Mouse (Mus musculus) stomach, embryonic 16.5 days (tissue): ENCODE results near the gene Zmynd10. TPM values are rescaled to one million over a fixed set of nuclear protein-coding genes. Genes with fewer than 3 reads are reported as not detected.
"Not testable (repeated sequence)": the region's sequence is repeated elsewhere in the genome, so short reads cannot be mapped to it uniquely, and the experiment has no call there.

Experiments used
- ATAC-seq: fragments of 200-750 bp; cut with Nextera tagmentation; 2 replicates; pipeline ENCODE4 v1.8.0; 2017; ENCODE audit warnings: moderate number of reproducible peaks, moderate TSS enrichment; ENCODE audit not compliant: insufficient read depth, low FRiP score
- H3K27ac ChIP-seq: fragments of 300-500 bp; sonication (generic); 2 replicates; pipeline ENCODE4 v1.5.1; 2014; ENCODE audit warnings: low read length
- H3K27me3 ChIP-seq: fragments of 300-500 bp; sonication (generic); 2 replicates; pipeline ENCODE4 v1.6.1; 2014; ENCODE audit warnings: low read length, control low read depth, mixed read lengths; ENCODE audit not compliant: control insufficient read depth, insufficient read depth
- H3K36me3 ChIP-seq: fragments of 300-500 bp; sonication (generic); 2 replicates; pipeline ENCODE4 v1.6.1; 2014; ENCODE audit warnings: low read length; ENCODE audit not compliant: control insufficient read depth, insufficient read depth
- H3K4me1 ChIP-seq: fragments of 300-500 bp; sonication (generic); 2 replicates; pipeline ENCODE4 v1.6.1; 2014; ENCODE audit warnings: low read length, control low read depth, mixed read lengths; ENCODE audit not compliant: control insufficient read depth, insufficient read depth
- H3K4me2 ChIP-seq: fragments of 300-500 bp; sonication (generic); 2 replicates; pipeline ENCODE4 v1.6.1; 2014; ENCODE audit warnings: low read depth, low read length, mixed read lengths
- H3K4me3 ChIP-seq: fragments of 300-500 bp; sonication (generic); replicated peaks from 2 replicates; pipeline ENCODE4 v1.5.1; 2014; ENCODE audit warnings: mild to moderate bottlenecking, low read length
- H3K9ac ChIP-seq: fragments of 300-500 bp; sonication (generic); 2 replicates; pipeline ENCODE4 v1.6.1; 2014; ENCODE audit warnings: low read length
- H3K9me3 ChIP-seq: fragments of 300-500 bp; sonication (generic); replicated peaks from 2 replicates; pipeline ENCODE4 v1.6.1; 2016; ENCODE audit warnings: low read length, control low read depth; ENCODE audit not compliant: control insufficient read depth
- WGBS: fragments of 180-500 bp; shearing (Covaris S2); extraction: QIAGEN DNeasy Blood & Tissue Kit; methylation state at CpG from one replicate; pipeline ENCODE4 v1.1.7; 2014; 5-methylcytosine and 5-hydroxymethylcytosine counted together
- polyA plus RNA-seq: library from polyadenylated mRNA; unstranded; fragments of >200 nt; fragmentation: Nextera tagmentation; extraction: Ambion mirVana; gene quantifications from 2 replicates; pipeline ENCODE4 v1.2.1, GENCODE M21; 2015

Gene Zmynd10
- polyA plus RNA-seq, 1 experiment from 2014 or later = 0.76 TPM

- Histone ChIP-seq H3K9me3 (no peaks in the 10 kb centered on the region), H3K4me2 (peak within 1 kb of the TSS; percentile 85), H3K4me1 (peaks cover 28% of the 10 kb centered on the region), H3K27me3 (no peaks in the 10 kb centered on the region), H3K27ac (peak within 1 kb of the TSS; percentile 58), H3K9ac (peak within 1 kb of the TSS; percentile 89), H3K4me3 (peak within 1 kb of the TSS; percentile 95), H3K36me3 (peaks cover 39% of the 10 kb centered on the region)
- peak; percentile 94 for ATAC-seq
- 0% methylated on average over 46 of the region's 46 CpGs for WGBS
Observed at GRCm38 (mm10) chr9:107563029-107563581, 16.0 kb downstream of the Zmynd10 start, which contains the start of gene Tusc2. Gene Tusc2 (plus strand): TSS chr9:107563255.

DNA sequence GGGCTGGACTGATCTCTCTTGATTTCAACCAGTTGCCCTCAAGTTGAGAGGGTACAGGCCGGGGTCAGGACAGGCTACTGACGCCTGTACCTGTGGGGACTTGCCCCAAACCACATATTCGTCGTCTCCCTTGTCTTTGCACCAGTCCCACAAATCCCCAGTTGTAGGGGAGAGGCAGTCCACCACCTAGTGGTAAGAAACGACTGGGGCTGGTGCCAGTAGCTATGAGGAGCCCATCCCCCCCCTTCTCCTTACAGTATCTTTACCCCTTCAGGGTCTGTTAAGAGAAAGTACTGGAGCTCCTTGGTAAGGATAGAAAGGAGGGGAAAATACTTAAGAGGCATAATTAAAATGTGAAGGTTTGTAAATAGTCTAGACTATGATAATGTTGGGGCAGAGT is 18.5 kb downstream of the Zmynd10 start:
- H3K9ac ChIP-seq = 0 out of 2 replicates have a peak overlapping the region, but pooled peaks have one; percentile 4

GRCm38 (mm10) chr9:107566041-107566709 is 19.1 kb downstream of the Zmynd10 start:
- no peak overlapping the region for H3K4me3 ChIP-seq
- peak overlapping the region; percentile 89 for H3K27ac ChIP-seq

More for the DNA sequence above, 18.5 kb downstream of the Zmynd10 start:
- H3K27ac ChIP-seq = peak overlapping the region; percentile 89; the same call in 1 of the 2 replicates
- WGBS = 47% methylated on average over 5 of the region's 5 CpGs
- not testable (repeated sequence) for H3K9me3 ChIP-seq, H3K4me3 ChIP-seq, ATAC-seq, H3K27me3 ChIP-seq
- H3K4me1 ChIP-seq = peaks cover 41% of the 10 kb centered on the region
- H3K36me3 ChIP-seq = peaks cover 19% of the 10 kb centered on the region
- H3K4me2 ChIP-seq = peak overlapping the region; percentile 90; the same call in 1 of the 2 replicates

GRCm38 (mm10) chr9:107566855-107567254 is 19.8 kb downstream of the Zmynd10 start:
- peaks cover 53% of the 10 kb centered on the region for H3K4me1 ChIP-seq
- peak overlapping the region; percentile 89 for H3K27ac ChIP-seq
- ATAC-seq = no peak

More at GRCm38 (mm10) chr9:107566041-107566709, 19.1 kb downstream of the Zmynd10 start:
- no peak for ATAC-seq
- Histone ChIP-seq H3K4me2 (peak overlapping the region; percentile 90; the same call in 1 of the 2 replicates), H3K4me1 (peaks cover 47% of the 10 kb centered on the region), H3K9ac (no peak overlapping the region), H3K36me3 (peaks cover 13% of the 10 kb centered on the region), H3K9me3 (no peaks in the 10 kb centered on the region), H3K27me3 (no peaks in the 10 kb centered on the region)
- WGBS = 48% methylated on average over 15 of the region's 15 CpGs

GRCm38 (mm10) chr9:107567702-107568319 is 20.7 kb downstream of the Zmynd10 start, which contains the start of gene Hyal2:
Gene Hyal2 (plus strand): TSS chr9:107567945.
- Histone ChIP-seq H3K4me1 (peaks cover 49% of the 10 kb centered on the region), H3K27ac (peak within 1 kb of the TSS; percentile 89), H3K4me2 (peak within 1 kb of the TSS; percentile 90), H3K36me3 (peaks cover 7% of the 10 kb centered on the region; the same call in 1 of the 2 replicates), H3K9ac (peak within 1 kb of the TSS; percentile 89), H3K9me3 (no peaks in the 10 kb centered on the region), H3K27me3 (no peaks in the 10 kb centered on the region), H3K4me3 (peak within 1 kb of the TSS; percentile 92)
- ATAC-seq = no peak
- WGBS = 6% methylated on average over 18 of the region's 18 CpGs

More at GRCm38 (mm10) chr9:107566855-107567254, 19.8 kb downstream of the Zmynd10 start:
- 45% methylated on average over 3 of the region's 3 CpGs for WGBS
- peak overlapping the region; percentile 34; the same call in 1 of the 2 replicates for H3K9ac ChIP-seq
- no peaks in the 10 kb centered on the region for H3K27me3 ChIP-seq
- H3K36me3 ChIP-seq = peaks cover 7% of the 10 kb centered on the region
- peak overlapping the region; percentile 90; the same call in 1 of the 2 replicates for H3K4me2 ChIP-seq
- no peak overlapping the region for H3K4me3 ChIP-seq
- no peaks in the 10 kb centered on the region for H3K9me3 ChIP-seq

- peak overlapping the region; percentile 89 for H3K9ac ChIP-seq
- peak overlapping the region; percentile 89 for H3K27ac ChIP-seq
- H3K9me3 ChIP-seq = no peaks in the 10 kb centered on the region
- peak overlapping the region; percentile 92 for H3K4me3 ChIP-seq
- no peaks in the 10 kb centered on the region for H3K27me3 ChIP-seq
- peaks cover 13% of the 10 kb centered on the region for H3K36me3 ChIP-seq
- peak; percentile 84 for ATAC-seq
- H3K4me1 ChIP-seq = peaks cover 48% of the 10 kb centered on the region
- peak overlapping the region; percentile 90 for H3K4me2 ChIP-seq
- under 1% methylated on average over 41 of the region's 41 CpGs for WGBS
Observed at GRCm38 (mm10) chr9:107568331-107569261, 21.5 kb downstream of the Zmynd10 start.

DNA sequence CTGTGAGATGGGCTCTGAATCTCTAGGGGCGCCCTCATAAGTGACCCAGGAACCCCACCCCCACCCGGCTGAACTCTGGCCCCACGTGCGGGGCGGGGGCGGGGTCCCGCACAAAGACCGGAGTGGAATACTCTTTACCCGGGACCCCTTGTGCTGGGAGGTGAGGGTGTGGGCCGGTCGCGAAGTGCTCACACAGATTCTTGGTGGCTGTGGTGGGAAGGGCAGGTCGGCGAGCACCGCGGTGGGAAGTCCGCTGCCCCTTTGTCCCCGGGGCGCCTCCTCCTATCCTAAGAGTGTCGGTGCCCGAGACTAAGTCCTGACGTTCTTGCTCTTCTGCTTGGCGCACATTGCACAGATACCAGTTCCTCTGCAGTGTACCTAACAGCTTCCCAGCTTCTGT is 22.2 kb downstream of the Zmynd10 start:
- 0% methylated on average over 23 of the region's 23 CpGs for WGBS
- peaks cover 42% of the 10 kb centered on the region for H3K4me1 ChIP-seq
- H3K27ac ChIP-seq = peak overlapping the region; percentile 89
- peak overlapping the region; percentile 92 for H3K4me3 ChIP-seq
- no peaks in the 10 kb centered on the region for H3K27me3 ChIP-seq
- no peaks in the 10 kb centered on the region for H3K9me3 ChIP-seq
- ATAC-seq = peak; percentile 15; the same call in 1 of the 2 replicates
- H3K4me2 ChIP-seq = peak overlapping the region; percentile 90
- peak overlapping the region; percentile 89 for H3K9ac ChIP-seq
- peaks cover 15% of the 10 kb centered on the region for H3K36me3 ChIP-seq

GRCm38 (mm10) chr9:107570016-107570415 is 22.9 kb downstream of the Zmynd10 start:
- Histone ChIP-seq H3K36me3 (peaks cover 15% of the 10 kb centered on the region), H3K4me3 (peak overlapping the region; percentile 92), H3K4me1 (peaks cover 40% of the 10 kb centered on the region), H3K9me3 (no peaks in the 10 kb centered on the region), H3K27ac (peak overlapping the region; percentile 89; the same call in 1 of the 2 replicates), H3K4me2 (peak overlapping the region; percentile 90), H3K27me3 (no peaks in the 10 kb centered on the region), H3K9ac (peak overlapping the region; percentile 89)
- WGBS = 34% methylated on average over 13 of the region's 13 CpGs
- ATAC-seq = no peak
